Mouse (Mus musculus) lung, embryonic 14.5 days (tissue): ENCODE measurements around the gene Agrn. TPM values are rescaled to one million over a fixed set of nuclear protein-coding genes. Genes with fewer than 3 reads are reported as not detected.
A peak's percentile ranks its signal among the peaks of the same experiment; 100 is the strongest.

Experiments
- ATAC-seq: fragments of 200-750 bp; cut with Nextera tagmentation; 2 replicates; pipeline ENCODE4 v1.8.0; 2017; ENCODE audit warnings: mild to moderate bottlenecking, moderate TSS enrichment, moderate library complexity; ENCODE audit not compliant: insufficient read depth
- DNase-seq: peaks from one replicate; pipeline ENCODE4 v3.0.0-alpha.2; 2015
- H3K27ac ChIP-seq: fragments of 300-500 bp; sonication (generic); 2 replicates; pipeline ENCODE4 v1.5.1; 2014; ENCODE audit warnings: low read depth, mild to moderate bottlenecking, moderate library complexity
- H3K27me3 ChIP-seq: fragments of 300-500 bp; sonication (generic); 2 replicates; pipeline ENCODE4 v1.6.1; 2014; ENCODE audit warnings: low read length, control low read depth; ENCODE audit not compliant: insufficient read depth
- H3K36me3 ChIP-seq: fragments of 300-500 bp; sonication (generic); 2 replicates; pipeline ENCODE4 v1.6.1; 2014; ENCODE audit warnings: control low read depth; ENCODE audit not compliant: insufficient read depth
- H3K4me1 ChIP-seq: fragments of 300-500 bp; sonication (generic); 2 replicates; pipeline ENCODE4 v1.6.1; 2014; ENCODE audit warnings: antibody characterized with exemption, control low read depth; ENCODE audit not compliant: insufficient read depth
- H3K4me2 ChIP-seq: fragments of 300-500 bp; sonication (generic); 2 replicates; pipeline ENCODE4 v1.6.1; 2014; ENCODE audit warnings: mild to moderate bottlenecking
- H3K4me3 ChIP-seq: fragments of 300-500 bp; sonication (generic); 2 replicates; pipeline ENCODE4 v1.5.1; 2014; ENCODE audit warnings: low read depth, low read length
- H3K9ac ChIP-seq: fragments of 300-500 bp; sonication (generic); 2 replicates; pipeline ENCODE4 v1.6.1; 2014
- H3K9me3 ChIP-seq: fragments of 300-500 bp; sonication (generic); 2 replicates; pipeline ENCODE4 v1.6.1; 2016; ENCODE audit warnings: low read depth, low read length, control low read depth
- CTCF ChIP-seq: IDR thresholded peaks from 2 replicates; pipeline ENCODE4 v1.5.1; 2016; ENCODE audit warnings: antibody characterized with exemption, low read depth
- WGBS: fragments of 180-500 bp; shearing (Covaris S2); extraction: QIAGEN DNeasy Blood & Tissue Kit; methylation state at CpG from one replicate; pipeline ENCODE4 v1.1.7; 2014; 5-methylcytosine and 5-hydroxymethylcytosine counted together
- polyA plus RNA-seq: library from polyadenylated mRNA; unstranded; fragments of >200 nt; fragmentation: Nextera tagmentation; extraction: Ambion mirVana; gene quantifications from 2 replicates; pipeline ENCODE4 v1.2.1, GENCODE M21; 2014

Gene Agrn
- polyA plus RNA-seq = 81.9 and 84.0 TPM in 2 replicates

- peak within 1 kb of the TSS; percentile 83 for H3K9ac ChIP-seq
- under 1% methylated on average over 61 of the region's 88 CpGs for WGBS
- H3K4me3 ChIP-seq = peak within 1 kb of the TSS; percentile 86
- H3K4me1 ChIP-seq = peaks cover 24% of the 10 kb centered on the region
- peak within 1 kb of the TSS; percentile 96 for H3K4me2 ChIP-seq
- no peaks in the 10 kb centered on the region for H3K9me3 ChIP-seq
- H3K36me3 ChIP-seq = peaks cover 20% of the 10 kb centered on the region; the same call in 1 of the 2 replicates
- peak; percentile 80 for ATAC-seq
- TF ChIP-seq CTCF = no peak
- H3K27ac ChIP-seq = peak within 1 kb of the TSS; percentile 96
- no peak for DNase-seq
- peaks cover under 1% of the 10 kb centered on the region for H3K27me3 ChIP-seq
Observed at GRCm38 (mm10) chr4:156197131-156197828, at the start of gene Agrn. Agrn (minus strand) TSS chr4:156197488.

- H3K36me3 ChIP-seq = peaks cover 64% of the 10 kb centered on the region
- DNase-seq = peak; percentile 52
- no peak for TF ChIP-seq CTCF
Observed at GRCm38 (mm10) chr4:156236651-156237447, 39.6 kb upstream of the Agrn start.

GRCm38 (mm10) chr4:156235808-156236533, 38.7 kb upstream of the Agrn start, which contains the start of gene Noc2l:
Noc2l (plus strand) TSS chr4:156236010.
- DNase-seq (peak; percentile 96), ATAC-seq (peak; percentile 87)
- H3K4me2 ChIP-seq = peak within 1 kb of the TSS; percentile 94
- H3K9me3 ChIP-seq = no peaks in the 10 kb centered on the region
- peak within 1 kb of the TSS; percentile 92 for H3K4me3 ChIP-seq
- peaks cover 64% of the 10 kb centered on the region for H3K36me3 ChIP-seq
- H3K4me1 ChIP-seq = no peaks in the 10 kb centered on the region; the same call in none of the 2 replicates
- H3K9ac ChIP-seq = peak within 1 kb of the TSS; percentile 77
- WGBS = under 1% methylated on average over 90 of the region's 90 CpGs
- no peak for TF ChIP-seq CTCF
- H3K27ac ChIP-seq = peak within 1 kb of the TSS; percentile 96
- no peaks in the 10 kb centered on the region for H3K27me3 ChIP-seq

More at GRCm38 (mm10) chr4:156236651-156237447, 39.6 kb upstream of the Agrn start:
- no peak for ATAC-seq
- H3K27ac ChIP-seq = peak overlapping the region; percentile 96; the same call in 1 of the 2 replicates
- no peaks in the 10 kb centered on the region for H3K27me3 ChIP-seq
- H3K4me1 ChIP-seq = no peaks in the 10 kb centered on the region; the same call in none of the 2 replicates
- H3K4me2 ChIP-seq = peak overlapping the region; percentile 94
- H3K4me3 ChIP-seq = peak overlapping the region; percentile 92
- peak overlapping the region; percentile 77 for H3K9ac ChIP-seq
- no peaks in the 10 kb centered on the region for H3K9me3 ChIP-seq
- WGBS = 21% methylated on average over 55 of the region's 60 CpGs

- no peaks in the 10 kb centered on the region; the same call in none of the 2 replicates for H3K4me1 ChIP-seq
- H3K36me3 ChIP-seq = peaks cover 64% of the 10 kb centered on the region
- WGBS = under 1% methylated on average over 15 of the region's 15 CpGs
- H3K4me3 ChIP-seq = peak overlapping the region; percentile 92
- no peaks in the 10 kb centered on the region for H3K9me3 ChIP-seq
- DNase-seq = peak; percentile 73
- ATAC-seq = peak; percentile 32
- peak overlapping the region; percentile 96; the same call in 1 of the 2 replicates for H3K27ac ChIP-seq
- H3K27me3 ChIP-seq = no peaks in the 10 kb centered on the region
- peak overlapping the region; percentile 94 for H3K4me2 ChIP-seq
- H3K9ac ChIP-seq = peak overlapping the region; percentile 77
- peak; percentile 28; the same call in 1 of the 2 replicates for TF ChIP-seq CTCF
Observed at GRCm38 (mm10) chr4:156235360-156235770, 38.1 kb upstream of the Agrn start.

- DNase-seq (peak; percentile 85), ATAC-seq (peak; percentile 53)
- Histone ChIP-seq H3K9me3 (no peaks in the 10 kb centered on the region), H3K36me3 (peaks cover 64% of the 10 kb centered on the region), H3K4me2 (peak within 1 kb of the TSS; percentile 94), H3K4me3 (peak within 1 kb of the TSS; percentile 92), H3K4me1 (no peaks in the 10 kb centered on the region; the same call in none of the 2 replicates), H3K27me3 (no peaks in the 10 kb centered on the region), H3K9ac (peak within 1 kb of the TSS; percentile 77), H3K27ac (peak within 1 kb of the TSS; percentile 96)
- under 1% methylated on average over 37 of the region's 48 CpGs for WGBS
- TF ChIP-seq CTCF = no peak
Observed at GRCm38 (mm10) chr4:156234701-156235213, 37.5 kb upstream of the Agrn start, which contains the start of gene Plekhn1. Plekhn1 (minus strand) TSS chr4:156234857.

GRCm38 (mm10) chr4:156234021-156234501, 36.8 kb upstream of the Agrn start:
- peak; percentile 47 for DNase-seq
- peak overlapping the region; percentile 68 for H3K9ac ChIP-seq
- WGBS = 2% methylated on average over 17 of the region's 17 CpGs
- H3K4me1 ChIP-seq = no peaks in the 10 kb centered on the region; the same call in none of the 2 replicates
- no peaks in the 10 kb centered on the region for H3K27me3 ChIP-seq
- H3K4me3 ChIP-seq = peak overlapping the region; percentile 92
- peak; percentile 12; the same call in 1 of the 2 replicates for ATAC-seq
- peak overlapping the region; percentile 94 for H3K4me2 ChIP-seq
- no peak for TF ChIP-seq CTCF
- H3K27ac ChIP-seq = no peak overlapping the region
- H3K36me3 ChIP-seq = peaks cover 64% of the 10 kb centered on the region
- H3K9me3 ChIP-seq = no peaks in the 10 kb centered on the region
